Mouse (Mus musculus): ENCODE measurements around the gene Sppl3.
"Not testable (repeated sequence)": the region's sequence is repeated elsewhere in the genome, so short reads cannot be mapped to it uniquely, and the experiment has no call there.

Gene Sppl3

GRCm38 (mm10) chr5:115076144-115076901, 65.4 kb downstream of the Sppl3 start:
- peak; percentile 84 to 85 for DNase-seq

GRCm38 (mm10) chr5:115081636-115082035, 70.7 kb downstream of the Sppl3 start:
- no peak for DNase-seq

GRCm38 (mm10) chr5:115083492-115083891, 72.6 kb downstream of the Sppl3 start:
- no peak for DNase-seq

GRCm38 (mm10) chr5:115085675-115086074, 74.7 kb downstream of the Sppl3 start:
- DNase-seq = no peak

GRCm38 (mm10) chr5:115089592-115090268, 78.8 kb downstream of the Sppl3 start:
- no peak for DNase-seq

GRCm38 (mm10) chr5:115091015-115091414, 80.1 kb downstream of the Sppl3 start:
- no peak for DNase-seq

- DNase-seq = no peak
These were observed 80.8 kb downstream of the Sppl3 start for GRCm38 (mm10) chr5:115091776-115092175.

GRCm38 (mm10) chr5:115098195-115098594, 87.3 kb downstream of the Sppl3 start, which contains the start of gene Gm10401:
TSS of gene Gm10401 (minus strand) at chr5:115098295.
- DNase-seq = no peak

- no peak for DNase-seq
These were observed 88.6 kb downstream of the Sppl3 start for GRCm38 (mm10) chr5:115099530-115099929.

GRCm38 (mm10) chr5:115099991-115100390, 89.1 kb downstream of the Sppl3 start:
- no peak for DNase-seq

GRCm38 (mm10) chr5:115100473-115100872, 89.5 kb downstream of the Sppl3 start:
- DNase-seq = no peak

- no peak for DNase-seq
These were observed 91.3 kb downstream of the Sppl3 start for GRCm38 (mm10) chr5:115102231-115102630.

GRCm38 (mm10) chr5:115103253-115103652, 92.3 kb downstream of the Sppl3 start:
- DNase-seq = not testable (repeated sequence)

- peak; percentile 47 to 49 for DNase-seq
These were observed 100.2 kb downstream of the Sppl3 start for GRCm38 (mm10) chr5:115111156-115111555.

- no peak for DNase-seq
These were observed 102.3 kb downstream of the Sppl3 start for GRCm38 (mm10) chr5:115113244-115113643.

- no peak for DNase-seq
These were observed 103.6 kb downstream of the Sppl3 start for GRCm38 (mm10) chr5:115114501-115114900.

GRCm38 (mm10) chr5:115116426-115116825, 105.5 kb downstream of the Sppl3 start:
- no peak for DNase-seq

GRCm38 (mm10) chr5:115117467-115117866, 106.5 kb downstream of the Sppl3 start:
- no peak for DNase-seq

- DNase-seq = peak; percentile 67 to 79
These were observed 108.1 kb downstream of the Sppl3 start, which contains the start of gene Acads for GRCm38 (mm10) chr5:115118961-115119570. TSS of gene Acads (minus strand) at chr5:115119346.

- peak; percentile 77 to 80 for DNase-seq
These were observed 110.0 kb downstream of the Sppl3 start for GRCm38 (mm10) chr5:115120978-115121377.

GRCm38 (mm10) chr5:115124690-115125089, 113.8 kb downstream of the Sppl3 start:
- no peak for DNase-seq

GRCm38 (mm10) chr5:115125211-115125871, 114.4 kb downstream of the Sppl3 start:
- DNase-seq = peak; percentile 93 to 94
